Mouse (Mus musculus) kidney, embryonic 14.5 days (tissue): ENCODE data around the gene Gm9857. TPM values are rescaled to one million over a fixed set of nuclear protein-coding genes. Genes with fewer than 3 reads are reported as not detected.

Experiments used
- ATAC-seq: fragments of 200-750 bp; cut with Nextera tagmentation; 2 replicates; pipeline ENCODE4 v1.8.0; 2017; ENCODE audit warnings: moderate number of reproducible peaks, mild to moderate bottlenecking, moderate TSS enrichment, moderate library complexity; ENCODE audit not compliant: low FRiP score, low TSS enrichment
- H3K27ac ChIP-seq: fragments of 300-500 bp; sonication (generic); 2 replicates; pipeline ENCODE4 v1.5.1; 2014; ENCODE audit warnings: low read depth, mild to moderate bottlenecking, low read length, moderate library complexity, mixed read lengths
- H3K27me3 ChIP-seq: fragments of 300-500 bp; sonication (generic); 2 replicates; pipeline ENCODE4 v1.6.1; 2014; ENCODE audit warnings: mild to moderate bottlenecking, low read length; ENCODE audit not compliant: control insufficient read depth, insufficient read depth
- H3K36me3 ChIP-seq: fragments of 300-500 bp; sonication (generic); 2 replicates; pipeline ENCODE4 v1.6.1; 2014; ENCODE audit warnings: low read length, mixed read lengths; ENCODE audit not compliant: control insufficient read depth, insufficient read depth
- H3K4me1 ChIP-seq: fragments of 300-500 bp; sonication (generic); 2 replicates; pipeline ENCODE4 v1.6.1; 2014; ENCODE audit warnings: low read length, mixed read lengths; ENCODE audit not compliant: control insufficient read depth, insufficient read depth
- H3K4me2 ChIP-seq: fragments of 300-500 bp; sonication (generic); replicated peaks from 2 replicates; pipeline ENCODE4 v1.6.1; 2014; ENCODE audit warnings: low read depth, mild to moderate bottlenecking, low read length
- H3K4me3 ChIP-seq: fragments of 300-500 bp; sonication (generic); 2 replicates; pipeline ENCODE4 v1.5.1; 2014; ENCODE audit warnings: mild to moderate bottlenecking, low read length
- H3K9ac ChIP-seq: fragments of 300-500 bp; sonication (generic); 2 replicates; pipeline ENCODE4 v1.6.1; 2014; ENCODE audit warnings: low read depth, mild to moderate bottlenecking, low read length, moderate library complexity
- H3K9me3 ChIP-seq: fragments of 300-500 bp; sonication (generic); 2 replicates; pipeline ENCODE4 v1.6.1; 2016; ENCODE audit warnings: low read length; ENCODE audit not compliant: control insufficient read depth
- WGBS: fragments of 180-500 bp; shearing (Covaris S2); extraction: QIAGEN DNeasy Blood & Tissue Kit; methylation state at CpG from one replicate; pipeline ENCODE4 v1.1.7; 2014; 5-methylcytosine and 5-hydroxymethylcytosine counted together
- polyA plus RNA-seq: library from polyadenylated mRNA; unstranded; fragments of >200 nt; fragmentation: Nextera tagmentation; extraction: Ambion mirVana; gene quantifications from 2 replicates; pipeline ENCODE4 v1.2.1, GENCODE M21; 2014

Gm9857 gene
- polyA plus RNA-seq, 1 experiment from 2014 or later = not detected

GRCm38 (mm10) chr3:108966051-108966450 lies 25.8 kb upstream of the Gm9857 start:
- no peak for ATAC-seq
- WGBS = 94% methylated on average over 3 of the region's 3 CpGs

GRCm38 (mm10) chr3:108964361-108965044 lies 24.3 kb upstream of the Gm9857 start:
- WGBS = 77% methylated on average over 7 of the region's 7 CpGs
- no peak for ATAC-seq
- Histone ChIP-seq H3K4me3 (no peak overlapping the region), H3K36me3 (no peaks in the 10 kb centered on the region), H3K27me3 (no peaks in the 10 kb centered on the region), H3K9me3 (no peaks in the 10 kb centered on the region), H3K27ac (no peak overlapping the region), H3K9ac (no peak overlapping the region), H3K4me2 (no peak overlapping the region), H3K4me1 (no peaks in the 10 kb centered on the region)

More at GRCm38 (mm10) chr3:108966051-108966450, 25.8 kb upstream of the Gm9857 start:
- Histone ChIP-seq H3K4me2 (no peak overlapping the region), H3K4me1 (no peaks in the 10 kb centered on the region), H3K27ac (no peak overlapping the region), H3K9me3 (no peaks in the 10 kb centered on the region), H3K27me3 (no peaks in the 10 kb centered on the region), H3K4me3 (no peak overlapping the region), H3K9ac (no peak overlapping the region), H3K36me3 (0 out of 2 replicates have a peak, but pooled peaks cover 2% of the 10 kb centered on the region)

GRCm38 (mm10) chr3:108963776-108964175 lies 23.5 kb upstream of the Gm9857 start:
- ATAC-seq = no peak
- no peaks in the 10 kb centered on the region for H3K4me1 ChIP-seq
- no peak overlapping the region for H3K4me2 ChIP-seq
- no peaks in the 10 kb centered on the region for H3K9me3 ChIP-seq
- no peaks in the 10 kb centered on the region for H3K27me3 ChIP-seq
- no peak overlapping the region for H3K4me3 ChIP-seq
- no peak overlapping the region for H3K9ac ChIP-seq
- no peaks in the 10 kb centered on the region for H3K36me3 ChIP-seq
- 80% methylated on average over 3 of the region's 3 CpGs for WGBS
- no peak overlapping the region for H3K27ac ChIP-seq

- Histone ChIP-seq H3K4me2 (no peak overlapping the region), H3K27ac (no peak overlapping the region), H3K9me3 (no peaks in the 10 kb centered on the region), H3K4me3 (no peak overlapping the region), H3K36me3 (no peaks in the 10 kb centered on the region), H3K27me3 (no peaks in the 10 kb centered on the region), H3K4me1 (no peaks in the 10 kb centered on the region), H3K9ac (no peak overlapping the region)
- no peak for ATAC-seq
- WGBS = 91% methylated on average over 3 of the region's 3 CpGs
Observed at GRCm38 (mm10) chr3:108963278-108963677, 23.0 kb upstream of the Gm9857 start.

GRCm38 (mm10) chr3:108961655-108962054 lies 21.4 kb upstream of the Gm9857 start:
- ATAC-seq = no peak
- no peak overlapping the region for H3K4me2 ChIP-seq
- H3K9me3 ChIP-seq = no peaks in the 10 kb centered on the region
- no peak overlapping the region for H3K27ac ChIP-seq
- H3K27me3 ChIP-seq = no peaks in the 10 kb centered on the region
- H3K36me3 ChIP-seq = no peaks in the 10 kb centered on the region
- 60% methylated on average over 6 of the region's 6 CpGs for WGBS
- H3K4me1 ChIP-seq = no peaks in the 10 kb centered on the region
- no peak overlapping the region for H3K9ac ChIP-seq
- no peak overlapping the region for H3K4me3 ChIP-seq

GRCm38 (mm10) chr3:108961226-108961625 lies 21.0 kb upstream of the Gm9857 start:
- 52% methylated on average over 7 of the region's 7 CpGs for WGBS
- Histone ChIP-seq H3K4me1 (no peaks in the 10 kb centered on the region), H3K4me3 (no peak overlapping the region), H3K9ac (no peak overlapping the region), H3K9me3 (no peaks in the 10 kb centered on the region), H3K4me2 (no peak overlapping the region), H3K27me3 (no peaks in the 10 kb centered on the region), H3K36me3 (no peaks in the 10 kb centered on the region), H3K27ac (no peak overlapping the region)
- peak; percentile 67; the same call in 1 of the 2 replicates for ATAC-seq

GRCm38 (mm10) chr3:108959680-108960295 lies 19.5 kb upstream of the Gm9857 start:
- Histone ChIP-seq H3K4me2 (no peak overlapping the region), H3K9ac (no peak overlapping the region), H3K27me3 (no peaks in the 10 kb centered on the region), H3K9me3 (no peaks in the 10 kb centered on the region), H3K27ac (no peak overlapping the region), H3K4me3 (no peak overlapping the region), H3K4me1 (no peaks in the 10 kb centered on the region), H3K36me3 (no peaks in the 10 kb centered on the region)
- ATAC-seq = no peak
- 66% methylated on average over 13 of the region's 13 CpGs for WGBS

- H3K36me3 ChIP-seq = no peaks in the 10 kb centered on the region
- ATAC-seq = no peak
- H3K9me3 ChIP-seq = no peaks in the 10 kb centered on the region
- no peak overlapping the region for H3K4me3 ChIP-seq
- no peaks in the 10 kb centered on the region for H3K4me1 ChIP-seq
- no peak overlapping the region for H3K27ac ChIP-seq
- H3K27me3 ChIP-seq = no peaks in the 10 kb centered on the region
- no peak overlapping the region for H3K9ac ChIP-seq
- no peak overlapping the region for H3K4me2 ChIP-seq
Observed at GRCm38 (mm10) chr3:108957976-108958375, 17.7 kb upstream of the Gm9857 start.

- Histone ChIP-seq H3K4me1 (no peaks in the 10 kb centered on the region), H3K9me3 (peaks cover 7% of the 10 kb centered on the region), H3K27me3 (no peaks in the 10 kb centered on the region), H3K36me3 (no peaks in the 10 kb centered on the region), H3K9ac (no peak overlapping the region), H3K4me2 (no peak overlapping the region), H3K4me3 (no peak overlapping the region), H3K27ac (no peak overlapping the region)
- WGBS = 83% methylated on average over 10 of the region's 10 CpGs
- ATAC-seq = no peak
Observed at GRCm38 (mm10) chr3:108940996-108941395, 751 bp upstream of the Gm9857 start.
